ENCODE assay signal across 8 mouse cellular contexts in genomic region chr6:125166051-125166751, GRCm38 (mm10). TPM values are rescaled to one million over a fixed set of nuclear protein-coding genes. Genes with fewer than 3 reads are reported as not detected.
A peak's percentile ranks its signal among the peaks of the same experiment; 100 is the strongest.
DNase-seq lines count a peak whose midpoint lies in the region; ATAC-seq and TF ChIP-seq lines count a peak whose summit lies in the region.

Gapdh (minus strand) TSS chr6:125166467.

- H3K9me3 ChIP-seq in E14TG2a.4 (ENCODE audit: low read length): no peaks in the 10 kb centered on the region
- no peaks in the 10 kb centered on the region for H3K9me3 ChIP-seq in embryonic facial prominence, embryonic 15.5 days (replicated peaks)
- H3K9me3 ChIP-seq in heart, embryonic 12.5 days (replicated peaks): no peaks in the 10 kb centered on the region
- H3K9me3 ChIP-seq in kidney, embryonic 15.5 days (replicated peaks): no peaks in the 10 kb centered on the region
- H3K9me3 ChIP-seq in liver, embryonic 13.5 days (replicated peaks): no peaks in the 10 kb centered on the region

- peak within 1 kb of the TSS; percentile 98 for H3K4me3 ChIP-seq in E14TG2a.4 (replicated peaks; ENCODE audit: low read length)
- H3K4me3 ChIP-seq in embryonic facial prominence, embryonic 15.5 days (replicated peaks): peak within 1 kb of the TSS; percentile 95
- H3K4me3 ChIP-seq in heart, embryonic 12.5 days: peak within 1 kb of the TSS; percentile 84
- peak within 1 kb of the TSS; percentile 95 for H3K4me3 ChIP-seq in kidney, embryonic 15.5 days (replicated peaks)
- peak within 1 kb of the TSS; percentile 80 for H3K4me3 ChIP-seq in liver, embryonic 13.5 days (replicated peaks)

- peak within 1 kb of the TSS; percentile 91 for H3K9ac ChIP-seq in embryonic facial prominence, embryonic 15.5 days
- peak within 1 kb of the TSS; percentile 98 for H3K9ac ChIP-seq in heart, embryonic 12.5 days
- peak within 1 kb of the TSS; percentile 94 for H3K9ac ChIP-seq in kidney, embryonic 15.5 days
- H3K9ac ChIP-seq in liver, embryonic 13.5 days: peak within 1 kb of the TSS; percentile 91

- peak; percentile 93 for DNase-seq in adrenal gland, postnatal 14 days
- peak; percentile 71 for DNase-seq in liver, embryonic 13.5 days
- peak; percentile 42 for DNase-seq in naive thymus-derived CD4-positive, alpha-beta T cell, adult 2 months (ENCODE audit: low read depth)
- DNase-seq in urinary bladder, postnatal 4 days (ENCODE audit: low spot score in 2 of 2): peak; percentile 78 to 82

- no peaks in the 10 kb centered on the region for H3K27me3 ChIP-seq in E14TG2a.4 (ENCODE audit: insufficient read depth, low read length)
- no peaks in the 10 kb centered on the region for H3K27me3 ChIP-seq in embryonic facial prominence, embryonic 15.5 days
- no peaks in the 10 kb centered on the region for H3K27me3 ChIP-seq in heart, embryonic 12.5 days (replicated peaks)
- H3K27me3 ChIP-seq in kidney, embryonic 15.5 days: no peaks in the 10 kb centered on the region
- H3K27me3 ChIP-seq in liver, embryonic 13.5 days: no peaks in the 10 kb centered on the region

- no peak for TF ChIP-seq CTCF in E14TG2a.4 (conservative IDR thresholded peaks at IDR 0.05; ENCODE audit: low read length)

- peaks cover 48% of the 10 kb centered on the region for H3K4me1 ChIP-seq in E14TG2a.4 (replicated peaks; ENCODE audit: low read depth, low read length)
- peaks cover 39% of the 10 kb centered on the region for H3K4me1 ChIP-seq in embryonic facial prominence, embryonic 15.5 days
- peaks cover 45% of the 10 kb centered on the region for H3K4me1 ChIP-seq in heart, embryonic 12.5 days (replicated peaks)
- H3K4me1 ChIP-seq in kidney, embryonic 15.5 days: peaks cover 52% of the 10 kb centered on the region
- H3K4me1 ChIP-seq in liver, embryonic 13.5 days (replicated peaks): peaks cover 69% of the 10 kb centered on the region

- under 1% methylated on average over 18 of the region's 18 CpGs for WGBS in embryonic facial prominence, embryonic 15.5 days
- under 1% methylated on average over 18 of the region's 18 CpGs for WGBS in heart, embryonic 12.5 days
- under 1% methylated on average over 17 of the region's 18 CpGs for WGBS in kidney, embryonic 15.5 days
- under 1% methylated on average over 17 of the region's 18 CpGs for WGBS in liver, embryonic 13.5 days (ENCODE audit: insufficient replicate concordance)

- peak within 1 kb of the TSS; percentile 85 for H3K4me2 ChIP-seq in embryonic facial prominence, embryonic 15.5 days (replicated peaks)
- peak within 1 kb of the TSS; percentile 90 for H3K4me2 ChIP-seq in heart, embryonic 12.5 days
- peak within 1 kb of the TSS; percentile 89 for H3K4me2 ChIP-seq in kidney, embryonic 15.5 days
- peak within 1 kb of the TSS; percentile 79 for H3K4me2 ChIP-seq in liver, embryonic 13.5 days

- H3K36me3 ChIP-seq in E14TG2a.4 (ENCODE audit: insufficient read depth, low read length): peaks cover 77% of the 10 kb centered on the region
- H3K36me3 ChIP-seq in embryonic facial prominence, embryonic 15.5 days: peaks cover 54% of the 10 kb centered on the region
- peaks cover 63% of the 10 kb centered on the region for H3K36me3 ChIP-seq in heart, embryonic 12.5 days
- H3K36me3 ChIP-seq in kidney, embryonic 15.5 days: peaks cover 74% of the 10 kb centered on the region
- peaks cover 78% of the 10 kb centered on the region for H3K36me3 ChIP-seq in liver, embryonic 13.5 days

- H3K27ac ChIP-seq in embryonic facial prominence, embryonic 15.5 days (replicated peaks): peak within 1 kb of the TSS; percentile 94
- H3K27ac ChIP-seq in heart, embryonic 12.5 days (ENCODE audit: poor library complexity, severe bottlenecking): peak within 1 kb of the TSS; percentile 99
- H3K27ac ChIP-seq in kidney, embryonic 15.5 days: peak within 1 kb of the TSS; percentile 96
- H3K27ac ChIP-seq in liver, embryonic 13.5 days: peak within 1 kb of the TSS; percentile 91

- peak; percentile 71 for ATAC-seq in embryonic facial prominence, embryonic 15.5 days (ENCODE audit: insufficient number of reproducible peaks, low FRiP score, low TSS enrichment, low read depth)
- ATAC-seq in heart, embryonic 12.5 days (ENCODE audit: insufficient number of reproducible peaks, low FRiP score): peak; percentile 73
- ATAC-seq in kidney, embryonic 15.5 days (replicated peaks; ENCODE audit: low FRiP score): peak; percentile 75
- peak; percentile 59 for ATAC-seq in liver, embryonic 13.5 days (ENCODE audit: low read depth)

RNA-seq across cellular contexts. Expression of gene Gapdh, which starts in this region (rescaled TPM):
- total RNA-seq in adrenal gland, postnatal 14 days (2021): 1,705 and 1,924 TPM in 2 replicates
- 1,507 and 1,606 TPM in 2 replicates for polyA plus RNA-seq in embryonic facial prominence, embryonic 15.5 days (2015; fragmentation: Nextera tagmentation; extraction: Ambion mirVana)
- 4,345 and 4,378 TPM in 2 replicates for polyA plus RNA-seq in heart, embryonic 12.5 days (2016; fragmentation: Nextera tagmentation; extraction: Ambion mirVana)
- polyA plus RNA-seq in kidney, embryonic 15.5 days (2015; fragmentation: Nextera tagmentation; extraction: Ambion mirVana): 2,116 and 2,124 TPM in 2 replicates
- 1,179 and 1,220 TPM in 2 replicates for polyA plus RNA-seq in liver, embryonic 13.5 days (2015; fragmentation: Nextera tagmentation; extraction: Ambion mirVana)

Comparison
In these comparisons a context has a peak if more than half of its experiments do, and no peak if none do; other contexts are left out.
1. Peak in every context shown above with its lines: DNase-seq, ATAC-seq, H3K4me3 ChIP-seq and H3K27ac ChIP-seq.
2. DNase-seq: peak in every context shown above with its lines; median percentile 93 in adrenal gland, postnatal 14 days; 80 in urinary bladder, postnatal 4 days; 71 in liver, embryonic 13.5 days; 42 in naive thymus-derived CD4-positive, alpha-beta T cell, adult 2 months.